Mouse (Mus musculus) megakaryocyte-erythroid progenitor cell, adult 5-6 weeks (primary cell): ENCODE data around the gene Slc18b1. TPM values are rescaled to one million over a fixed set of nuclear protein-coding genes. Genes with fewer than 3 reads are reported as not detected.

ENCODE experiments used
- ATAC-seq: replicated peaks from 2 replicates; pipeline ENCODE4 v1.8.0; 2016; ENCODE audit warnings: mild to moderate bottlenecking, inconsistent platforms; ENCODE audit not compliant: severe bottlenecking, poor library complexity, low FRiP score, low TSS enrichment
- total RNA-seq, 2 experiments: library from RNA; stranded (forward) in 1 of 2; stranded (reverse) in 1 of 2; fragments of 200-1000, 215-1000 nt in 1 of 2; fragments of >200 nt in 1 of 2; fragmentation: Nextera tagmentation in 1 of 2; gene quantifications; 2 replicates each; pipeline ENCODE4 v1.2.3; 2014 to 2017

Gene Slc18b1
- total RNA-seq, 2 experiments from 2014 or later: 0.89 to 3.7 TPM

GRCm38 (mm10) chr10:23802911-23803310, 6.1 kb downstream of the Slc18b1 start:
- no peak for ATAC-seq

- no peak for ATAC-seq
Measured at GRCm38 (mm10) chr10:23804665-23805064, 7.9 kb downstream of the Slc18b1 start.

DNA sequence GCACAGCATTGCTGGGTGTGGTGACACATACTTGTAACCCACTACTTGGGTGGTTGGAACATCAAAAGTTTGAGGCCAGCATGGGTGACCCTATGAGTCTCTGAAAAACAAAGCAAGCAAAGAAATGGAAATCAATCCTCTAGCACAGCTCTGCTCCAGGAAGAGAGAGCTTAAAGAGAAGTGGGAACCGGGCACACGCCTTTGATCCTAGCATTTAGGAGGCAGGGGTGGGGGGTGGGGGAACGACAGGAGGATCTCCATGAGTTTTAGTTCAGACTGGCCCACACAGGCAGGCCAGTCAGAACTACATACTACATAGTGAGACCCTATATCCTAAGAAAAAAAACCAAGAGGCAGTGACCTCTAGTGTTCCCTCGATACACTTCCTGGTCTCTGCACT, 9.4 kb downstream of the Slc18b1 start:
- ATAC-seq: no peak

- peak; percentile 85 for ATAC-seq
Measured at GRCm38 (mm10) chr10:23811635-23812437, 15.1 kb downstream of the Slc18b1 start.

GRCm38 (mm10) chr10:23812438-23812759, 15.6 kb downstream of the Slc18b1 start:
- ATAC-seq: no peak

- ATAC-seq: no peak
Measured at GRCm38 (mm10) chr10:23812852-23813766, 16.3 kb downstream of the Slc18b1 start.

- peak; percentile 62 for ATAC-seq
Measured at GRCm38 (mm10) chr10:23815168-23815567, 18.4 kb downstream of the Slc18b1 start.

DNA sequence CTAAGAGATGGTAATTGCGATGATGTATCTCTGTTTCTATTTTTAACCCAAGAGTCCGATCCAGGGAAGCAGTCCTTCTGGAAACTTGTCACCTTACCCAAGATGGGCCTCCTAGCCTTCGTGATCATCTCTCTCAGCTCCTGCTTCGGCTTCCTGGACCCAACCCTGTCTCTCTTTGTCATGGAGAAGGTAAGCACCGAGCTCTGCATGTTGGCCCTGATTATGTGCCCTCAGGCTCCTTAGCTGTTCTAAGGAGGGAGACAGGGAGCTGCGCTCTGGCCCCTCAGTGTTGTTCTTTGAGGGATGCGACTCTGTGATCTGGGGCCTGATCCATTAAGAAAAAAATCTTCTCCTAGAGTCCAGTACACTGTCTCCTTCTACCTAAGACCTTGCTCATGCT, 19.5 kb downstream of the Slc18b1 start:
- no peak for ATAC-seq

DNA sequence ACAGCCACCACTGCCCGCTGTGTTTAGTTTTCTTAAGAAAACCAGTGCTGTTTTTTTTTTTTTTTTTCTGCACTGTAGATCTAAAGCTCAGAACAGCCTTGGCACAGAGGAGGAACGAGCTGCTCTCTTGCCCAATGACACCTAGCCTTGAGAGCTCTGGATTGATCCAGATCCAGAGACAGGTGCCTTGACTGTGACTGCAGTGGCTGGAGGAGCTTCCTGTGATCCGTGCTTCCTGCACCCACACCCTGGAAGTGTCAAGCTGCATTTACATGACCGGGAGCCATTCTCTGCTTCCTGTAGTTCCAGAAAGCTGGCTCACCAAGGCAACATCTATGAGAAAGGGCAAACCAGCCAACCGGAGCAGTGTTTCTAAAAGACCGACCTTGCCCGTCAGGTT, 29.7 kb downstream of the Slc18b1 start:
- no peak for ATAC-seq

GRCm38 (mm10) chr10:23836003-23836964, 39.5 kb downstream of the Slc18b1 start:
- no peak for ATAC-seq

DNA sequence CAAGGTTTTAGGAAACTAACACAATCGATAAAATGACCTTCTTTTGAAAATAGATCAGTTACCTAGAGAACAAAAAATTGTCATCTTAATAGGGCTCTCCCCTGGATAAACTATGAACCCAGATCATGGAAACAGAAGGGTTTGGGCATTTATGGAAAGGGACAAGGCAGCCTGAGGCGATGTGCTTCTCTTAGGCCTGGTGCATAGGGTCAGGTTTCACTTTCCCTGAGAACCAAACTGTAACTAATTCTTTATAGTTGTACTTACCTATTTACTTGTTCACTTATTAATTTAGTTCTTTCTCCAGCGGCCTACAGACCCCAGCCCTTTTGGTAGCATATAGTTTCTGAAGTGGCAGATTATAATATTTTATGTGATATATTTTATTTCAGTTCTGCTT, 40.3 kb downstream of the Slc18b1 start:
- ATAC-seq: no peak

DNA sequence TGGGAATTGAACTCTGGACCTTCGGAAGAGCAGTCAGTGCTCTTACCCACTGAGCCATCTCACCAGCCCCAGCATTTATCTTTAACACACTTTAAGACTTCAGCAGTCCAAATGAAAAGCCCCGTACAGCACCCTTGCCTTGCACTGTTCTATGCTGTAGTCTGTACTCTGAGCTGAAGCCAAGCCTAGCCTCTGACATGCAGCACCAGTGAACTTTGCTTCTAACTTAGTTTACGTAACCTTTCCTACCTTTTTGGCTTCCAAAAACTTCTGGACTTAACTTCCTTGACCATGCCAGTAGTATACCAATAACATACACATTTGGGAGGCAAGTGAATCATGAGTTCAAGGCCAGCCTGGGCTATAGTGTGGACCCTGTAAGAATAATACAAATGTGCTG, 42.1 kb downstream of the Slc18b1 start:
- no peak for ATAC-seq

DNA sequence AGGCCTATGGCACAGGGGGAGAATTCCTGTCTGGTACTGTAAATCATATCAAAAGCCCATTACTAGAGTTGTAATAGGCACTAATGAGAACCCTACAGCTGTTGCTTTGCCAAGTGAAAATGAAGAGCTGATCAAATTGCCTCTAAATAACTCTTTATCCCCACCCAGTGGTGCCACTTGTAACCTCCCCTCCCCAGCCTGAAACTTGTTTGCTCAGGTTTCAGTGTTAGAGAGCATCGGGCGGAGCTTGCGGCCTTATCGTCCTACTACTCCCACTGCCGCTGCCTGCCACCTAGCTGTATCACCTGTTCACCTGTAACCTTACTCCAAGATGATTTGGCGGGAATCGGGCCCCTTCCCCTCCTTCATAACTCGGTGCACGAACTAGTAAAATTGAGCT, 42.6 kb downstream of the Slc18b1 start:
- no peak for ATAC-seq

- ATAC-seq: no peak
Measured at GRCm38 (mm10) chr10:23840496-23840895, 43.7 kb downstream of the Slc18b1 start.

DNA sequence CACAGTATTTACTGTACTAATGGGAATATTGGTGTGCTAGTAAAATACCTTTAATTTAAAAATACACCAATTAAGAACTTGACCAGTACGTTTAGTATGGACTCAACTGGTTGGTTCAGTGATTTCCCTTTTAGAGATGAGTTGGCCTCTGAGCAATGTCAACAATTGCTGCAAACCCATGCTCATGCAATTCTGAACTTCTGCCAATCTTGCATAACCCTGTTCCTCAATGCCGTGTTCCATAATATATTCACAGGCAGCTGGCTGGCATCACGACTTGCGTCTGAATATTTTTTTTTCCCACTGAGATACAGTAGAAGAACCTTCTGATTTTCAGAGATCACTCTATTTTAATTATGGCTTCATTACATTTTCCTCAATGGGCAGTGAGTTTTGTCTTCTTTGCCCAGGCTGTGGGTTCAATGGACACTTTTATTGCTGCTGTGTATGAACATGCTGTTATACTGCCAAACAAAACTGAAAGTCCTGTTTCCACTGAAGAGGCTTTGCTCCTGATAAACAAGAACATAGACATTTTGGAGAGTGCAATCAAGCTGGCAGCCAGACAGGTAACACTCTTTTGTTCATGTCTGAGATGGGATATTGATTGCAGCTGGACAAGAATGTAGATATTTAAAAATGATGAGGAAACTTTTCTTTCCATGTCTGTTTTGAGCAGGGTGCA, 54.6 kb downstream of the Slc18b1 start, which contains the start of gene Vnn3:
Vnn3 (plus strand) TSS at position 235 of the 685 bp plus-strand sequence.
- ATAC-seq: no peak

DNA sequence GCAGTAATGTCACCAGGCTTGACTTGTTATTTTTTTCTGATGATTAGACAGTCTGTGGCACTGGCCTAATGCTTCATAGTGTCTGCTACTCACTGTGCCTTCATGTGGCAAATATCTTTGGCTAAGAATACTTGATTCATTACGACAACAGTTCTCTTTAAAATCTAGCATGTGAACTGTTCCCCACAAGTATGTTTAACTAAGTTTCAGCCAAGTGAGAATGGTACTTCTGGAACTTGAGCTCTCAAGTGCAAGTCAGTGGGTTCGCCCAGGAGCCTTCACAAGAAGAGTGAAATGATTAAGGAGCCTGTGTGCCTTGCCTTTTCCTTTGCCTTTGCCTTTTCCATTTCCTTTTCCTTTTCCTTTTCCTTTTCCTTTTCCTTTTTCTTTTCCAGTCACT, 55.3 kb downstream of the Slc18b1 start:
- ATAC-seq: no peak

- no peak for ATAC-seq
Measured at GRCm38 (mm10) chr10:23864362-23865312, 67.9 kb downstream of the Slc18b1 start.
